9 mouse cellular contexts compared by ENCODE assay signal in the genomic region with DNA sequence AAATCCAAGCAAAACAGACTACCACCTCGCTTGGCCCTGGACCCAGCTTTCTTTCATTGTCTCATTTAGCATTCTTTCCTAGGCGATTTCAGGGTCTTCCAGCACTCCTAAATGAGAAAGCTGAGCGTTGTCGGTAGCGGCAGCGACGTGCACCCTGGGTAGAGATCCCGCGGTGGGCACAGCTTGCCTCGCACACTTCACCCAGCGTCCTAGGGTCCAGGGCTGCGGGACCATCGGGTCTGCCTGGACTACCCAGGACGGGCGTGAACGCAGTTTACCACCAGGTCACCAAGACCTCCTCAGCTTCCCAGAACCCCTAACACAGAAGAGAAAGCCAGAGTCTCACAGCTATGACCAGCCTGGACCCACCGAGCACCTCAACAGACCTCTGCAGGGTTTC. TPM values are rescaled to one million over a fixed set of nuclear protein-coding genes. Genes with fewer than 3 reads are reported as not detected.
DNase-seq lines count a peak whose midpoint lies in the region; ATAC-seq lines count a peak whose summit lies in the region.
"Had no signal": no experiment of that assay in that cellular context is flagged by ENCODE, and none has a peak within 500 bp of the region (broad histone marks: within the 10 kb centered on the region; RNA-seq: fewer than 3 reads in every experiment).

No protein-coding gene starts in this region.

- no peak for ATAC-seq in kidney, embryonic 14.5 days (ENCODE audit: low FRiP score, low TSS enrichment)
- peak; percentile 33; the same call in 1 of the 2 replicates for ATAC-seq in hindbrain, embryonic 13.5 days (ENCODE audit: low FRiP score)
- peak; percentile 59 for ATAC-seq in midbrain, embryonic 15.5 days (replicated peaks)

- H3K4me3 ChIP-seq in kidney, embryonic 14.5 days (ENCODE audit: low read length): peak overlapping the region; percentile 11; the same call in 1 of the 2 replicates
- H3K4me3 ChIP-seq in embryonic facial prominence, embryonic 10.5 days: peak overlapping the region; percentile 45
- H3K4me3 ChIP-seq in hindbrain, embryonic 13.5 days: peak overlapping the region; percentile 19
- peak overlapping the region; percentile 4; the same call in 1 of the 2 replicates for H3K4me3 ChIP-seq in midbrain, embryonic 15.5 days

- no peaks in the 10 kb centered on the region for H3K9me3 ChIP-seq in kidney, embryonic 14.5 days (ENCODE audit: control insufficient read depth, low read length)
- no peaks in the 10 kb centered on the region for H3K9me3 ChIP-seq in embryonic facial prominence, embryonic 10.5 days
- H3K9me3 ChIP-seq in hindbrain, embryonic 13.5 days: no peaks in the 10 kb centered on the region
- no peaks in the 10 kb centered on the region for H3K9me3 ChIP-seq in midbrain, embryonic 15.5 days

- H3K9ac ChIP-seq in kidney, embryonic 14.5 days (ENCODE audit: low read depth, low read length): no peak overlapping the region
- no peak overlapping the region for H3K9ac ChIP-seq in hindbrain, embryonic 13.5 days
- H3K9ac ChIP-seq in midbrain, embryonic 15.5 days: no peak overlapping the region

- DNase-seq in kidney, adult 11 months: no peak
- DNase-seq in embryonic facial prominence, embryonic 10.5 days (ENCODE audit: low spot score): no peak
- no peak for DNase-seq in thymus, postnatal 25 days
- no peak for DNase-seq in gastrocnemius, postnatal 10 days
- DNase-seq in gastrocnemius, postnatal 14 days: no peak

- under 1% methylated on average over 17 of the region's 17 CpGs for WGBS in kidney, embryonic 14.5 days
- WGBS in embryonic facial prominence, embryonic 10.5 days: under 1% methylated on average over 17 of the region's 17 CpGs
- 2% methylated on average over 17 of the region's 17 CpGs for WGBS in hindbrain, embryonic 13.5 days
- WGBS in midbrain, embryonic 15.5 days: under 1% methylated on average over 17 of the region's 17 CpGs

- peaks cover 21% of the 10 kb centered on the region for H3K4me1 ChIP-seq in kidney, embryonic 14.5 days (ENCODE audit: control insufficient read depth, insufficient read depth, low read length)
- H3K4me1 ChIP-seq in embryonic facial prominence, embryonic 10.5 days: peaks cover 45% of the 10 kb centered on the region
- H3K4me1 ChIP-seq in hindbrain, embryonic 13.5 days (replicated peaks): peaks cover 33% of the 10 kb centered on the region
- H3K4me1 ChIP-seq in midbrain, embryonic 15.5 days: peaks cover 41% of the 10 kb centered on the region

- H3K27me3 ChIP-seq in kidney, embryonic 14.5 days (ENCODE audit: control insufficient read depth, insufficient read depth, low read length): peaks cover 59% of the 10 kb centered on the region
- peaks cover 89% of the 10 kb centered on the region for H3K27me3 ChIP-seq in embryonic facial prominence, embryonic 10.5 days (replicated peaks; ENCODE audit: low read depth, poor library complexity, severe bottlenecking)
- H3K27me3 ChIP-seq in hindbrain, embryonic 13.5 days: peaks cover 70% of the 10 kb centered on the region
- H3K27me3 ChIP-seq in midbrain, embryonic 15.5 days (replicated peaks): peaks cover 48% of the 10 kb centered on the region

- H3K27ac ChIP-seq in kidney, embryonic 14.5 days (ENCODE audit: low read depth, low read length): no peak overlapping the region
- H3K27ac ChIP-seq in embryonic facial prominence, embryonic 10.5 days (replicated peaks): peak overlapping the region; percentile 12; the same call in 1 of the 2 replicates
- H3K27ac ChIP-seq in hindbrain, embryonic 13.5 days: peak overlapping the region; percentile 27; the same call in 1 of the 2 replicates
- peak overlapping the region; percentile 54 for H3K27ac ChIP-seq in midbrain, embryonic 15.5 days

- intact Hi-C loops in gastrocnemius, postnatal 14 days (cut with DNase I; ENCODE audit: low total_unique reads): loop anchor here (2.0 to 10.0 kb wide), 3 partner anchors 112 to 1744 kb away; no protein-coding TSS in a partner anchor

- peak overlapping the region; percentile 8; the same call in 1 of the 2 replicates for H3K4me2 ChIP-seq in kidney, embryonic 14.5 days (replicated peaks; ENCODE audit: low read depth, low read length)
- H3K4me2 ChIP-seq in hindbrain, embryonic 13.5 days: peak overlapping the region; percentile 42
- H3K4me2 ChIP-seq in midbrain, embryonic 15.5 days: peak overlapping the region; percentile 34

- no peaks in the 10 kb centered on the region for H3K36me3 ChIP-seq in kidney, embryonic 14.5 days (ENCODE audit: control insufficient read depth, insufficient read depth, low read length)
- no peaks in the 10 kb centered on the region for H3K36me3 ChIP-seq in embryonic facial prominence, embryonic 10.5 days (replicated peaks)
- H3K36me3 ChIP-seq in hindbrain, embryonic 13.5 days: no peaks in the 10 kb centered on the region
- H3K36me3 ChIP-seq in midbrain, embryonic 15.5 days (replicated peaks): no peaks in the 10 kb centered on the region

RNA-seq across cellular contexts. Expression of gene Sp9, which starts 7.1 kb away (rescaled TPM):
- 0.11 and 0.19 TPM in 2 replicates for polyA plus RNA-seq in kidney, embryonic 14.5 days (2014; fragmentation: Nextera tagmentation; extraction: Ambion mirVana)
- polyA plus RNA-seq in embryonic facial prominence, embryonic 10.5 days (2016; fragmentation: Nextera tagmentation; extraction: Ambion mirVana): 0.39 and 0.67 TPM in 2 replicates
- polyA plus RNA-seq in hindbrain, embryonic 13.5 days (2015; fragmentation: Nextera tagmentation; extraction: Ambion mirVana): 1.7 and 2.1 TPM in 2 replicates
- 3.5 and 5.3 TPM in 2 replicates for polyA plus RNA-seq in midbrain, embryonic 15.5 days (2015; fragmentation: Nextera tagmentation; extraction: Ambion mirVana)
- total RNA-seq in gastrocnemius, postnatal 10 days (2021): under 1 TPM in 1 of 2 experiments, not detected in 1; 0.05 TPM
- total RNA-seq in gastrocnemius, postnatal 14 days (2021): not detected
- total RNA-seq: neutrophil, adult 5-6 weeks had no signal

RNA-seq across cellular contexts. Expression of gene Scrn3, which starts 33.5 kb away (rescaled TPM):
- polyA plus RNA-seq in kidney, embryonic 14.5 days (2014; fragmentation: Nextera tagmentation; extraction: Ambion mirVana): 9.8 and 14.5 TPM in 2 replicates
- 14.7 and 15.3 TPM in 2 replicates for polyA plus RNA-seq in embryonic facial prominence, embryonic 10.5 days (2016; fragmentation: Nextera tagmentation; extraction: Ambion mirVana)
- 9.0 and 9.9 TPM in 2 replicates for polyA plus RNA-seq in hindbrain, embryonic 13.5 days (2015; fragmentation: Nextera tagmentation; extraction: Ambion mirVana)
- polyA plus RNA-seq in midbrain, embryonic 15.5 days (2015; fragmentation: Nextera tagmentation; extraction: Ambion mirVana): 6.9 and 7.7 TPM in 2 replicates
- 10 to 100 TPM; 20.2 to 21.8 TPM for total RNA-seq in gastrocnemius, postnatal 10 days (2021)
- total RNA-seq in gastrocnemius, postnatal 14 days (2021): 10 to 100 TPM; 26.8 to 28.6 TPM

RNA-seq across cellular contexts. Expression of gene Cir1, which starts 33.6 kb away (rescaled TPM):
- 24.1 and 31.8 TPM in 2 replicates for polyA plus RNA-seq in kidney, embryonic 14.5 days (2014; fragmentation: Nextera tagmentation; extraction: Ambion mirVana)
- polyA plus RNA-seq in embryonic facial prominence, embryonic 10.5 days (2016; fragmentation: Nextera tagmentation; extraction: Ambion mirVana): 16.8 and 18.0 TPM in 2 replicates
- 31.9 and 33.0 TPM in 2 replicates for polyA plus RNA-seq in hindbrain, embryonic 13.5 days (2015; fragmentation: Nextera tagmentation; extraction: Ambion mirVana)
- polyA plus RNA-seq in midbrain, embryonic 15.5 days (2015; fragmentation: Nextera tagmentation; extraction: Ambion mirVana): 26.2 and 27.4 TPM in 2 replicates
- 10 to 100 TPM; 14.7 to 15.2 TPM for total RNA-seq in gastrocnemius, postnatal 10 days (2021)
- 10 to 100 TPM; 12.4 to 13.8 TPM for total RNA-seq in gastrocnemius, postnatal 14 days (2021)
